Comparison of ENCODE assay signal across 15 mouse cellular contexts in the genomic region with DNA sequence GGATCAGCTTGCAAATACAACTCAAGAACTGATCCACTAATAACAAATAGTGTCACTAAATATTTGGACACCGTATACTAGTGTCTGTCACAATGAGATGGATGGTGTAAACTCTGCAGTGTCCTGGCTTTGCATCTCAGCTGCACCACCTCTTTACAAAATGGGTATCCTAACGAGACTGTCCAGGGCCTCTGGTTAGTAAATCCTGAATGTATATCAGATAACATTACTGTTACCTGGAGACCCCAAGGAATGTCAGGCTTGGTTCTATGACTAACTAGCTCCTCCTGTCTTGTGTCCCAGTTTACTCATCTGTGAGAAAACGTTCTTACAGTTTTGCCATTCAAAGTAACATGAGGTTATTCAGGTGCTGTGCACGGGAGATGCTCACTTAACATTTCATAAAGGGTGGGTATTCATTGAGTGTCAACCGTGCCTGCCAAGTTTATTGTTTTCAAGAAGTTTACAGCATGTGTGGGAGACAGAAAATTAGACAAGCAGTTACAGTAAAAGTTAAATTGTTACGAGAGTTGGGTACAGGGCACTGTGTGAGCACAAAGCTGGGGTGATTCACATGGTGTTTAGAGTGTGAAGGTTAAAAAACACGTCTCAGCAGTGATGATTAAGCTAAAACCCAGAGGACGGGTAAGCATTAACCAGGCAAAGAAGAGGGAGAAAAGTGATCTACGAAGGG.
DNase-seq lines count a peak whose midpoint lies in the region; ATAC-seq and TF ChIP-seq lines count a peak whose summit lies in the region.
"Had no signal": no experiment of that assay in that cellular context is flagged by ENCODE, and none has a peak within 500 bp of the region (broad histone marks: within the 10 kb centered on the region; RNA-seq: fewer than 3 reads in every experiment).

No protein-coding gene starts in this region.

- no peak overlapping the region for H3K9ac ChIP-seq in liver, adult 2 months (ENCODE audit: low read depth, low read length)
- no peak overlapping the region for H3K9ac ChIP-seq in liver, embryonic 11.5 days (ENCODE audit: low read depth, low read length)
- no peak overlapping the region for H3K9ac ChIP-seq in kidney, postnatal 0 days (ENCODE audit: low read depth, low read length)
- no peak overlapping the region for H3K9ac ChIP-seq in stomach, postnatal 0 days (ENCODE audit: low read length)
- H3K9ac ChIP-seq in midbrain, postnatal 0 days (replicated peaks; ENCODE audit: low read length, poor library complexity, severe bottlenecking), result no peak overlapping the region
- H3K9ac ChIP-seq: forebrain, postnatal 0 days had no signal

- no peak for TF ChIP-seq EP300 in stomach, postnatal 0 days (optimal IDR thresholded peaks at IDR 0.05)

- H3K4me2 ChIP-seq in liver, embryonic 11.5 days, result no peak overlapping the region
- H3K4me2 ChIP-seq in kidney, postnatal 0 days (ENCODE audit: low read length), result no peak overlapping the region
- H3K4me2 ChIP-seq in stomach, postnatal 0 days (replicated peaks; ENCODE audit: low read depth), result no peak overlapping the region
- no peak overlapping the region for H3K4me2 ChIP-seq in midbrain, postnatal 0 days (ENCODE audit: low read depth, low read length, poor library complexity, severe bottlenecking)

- no peak for ATAC-seq in liver, embryonic 11.5 days (replicated peaks; ENCODE audit: low FRiP score)
- ATAC-seq in kidney, postnatal 0 days (replicated peaks; ENCODE audit: low FRiP score, low read depth), result peak; percentile 92
- no peak for ATAC-seq in stomach, postnatal 0 days (ENCODE audit: low FRiP score, low TSS enrichment)
- ATAC-seq in midbrain, postnatal 0 days (ENCODE audit: low FRiP score), result no peak
- ATAC-seq: forebrain, postnatal 0 days; lung, postnatal 0 days; midbrain, embryonic 16.5 days had no signal

- peak; percentile 36 for DNase-seq in liver, adult 2 months (ENCODE audit: extremely low read depth, low read depth, low spot score)
- DNase-seq in liver, embryonic 11.5 days (ENCODE audit: low spot score), result no peak
- DNase-seq in kidney, adult 11 months, result peak; percentile 83
- peak; percentile 58 for DNase-seq in kidney, postnatal 0 days (ENCODE audit: low spot score)
- no peak for DNase-seq in stomach, postnatal 0 days (ENCODE audit: low spot score)
- DNase-seq in thymus, postnatal 0 days (ENCODE audit: low spot score), result no peak
- DNase-seq in ovary, postnatal 10 days (ENCODE audit: low spot score), result no peak
- DNase-seq in midbrain, postnatal 0 days (ENCODE audit: low spot score), result no peak
- DNase-seq: adrenal gland, postnatal 10 days; cerebellum, adult 11-12 months; cerebellum, postnatal 25 days; forebrain, postnatal 0 days; heart, adult 2 months had no signal

- H3K4me1 ChIP-seq in liver, adult 2 months (ENCODE audit: control insufficient read depth, insufficient read depth, low read length), result peaks cover 2% of the 10 kb centered on the region; the same call in 1 of the 2 replicates
- no peaks in the 10 kb centered on the region for H3K4me1 ChIP-seq in liver, embryonic 11.5 days (replicated peaks; ENCODE audit: control insufficient read depth, insufficient read depth, low read length)
- H3K4me1 ChIP-seq in kidney, postnatal 0 days (replicated peaks; ENCODE audit: insufficient read depth, low read length), result peaks cover 13% of the 10 kb centered on the region; the same call in 1 of the 2 replicates
- H3K4me1 ChIP-seq in stomach, postnatal 0 days (replicated peaks; ENCODE audit: control insufficient read depth, insufficient read depth), result peaks cover 6% of the 10 kb centered on the region; the same call in 1 of the 2 replicates
- H3K4me1 ChIP-seq in midbrain, postnatal 0 days (ENCODE audit: insufficient read depth, low read length), result no peaks in the 10 kb centered on the region

- no peak overlapping the region for H3K4me3 ChIP-seq in liver, adult 2 months (ENCODE audit: insufficient read depth, low read depth, low read length)
- H3K4me3 ChIP-seq in liver, embryonic 11.5 days (ENCODE audit: low read depth, low read length), result no peak overlapping the region
- H3K4me3 ChIP-seq in kidney, postnatal 0 days (replicated peaks; ENCODE audit: low read depth, low read length), result no peak overlapping the region
- H3K4me3 ChIP-seq in stomach, postnatal 0 days (ENCODE audit: low read depth, low read length), result no peak overlapping the region
- H3K4me3 ChIP-seq in midbrain, postnatal 0 days (ENCODE audit: low read depth, low read length), result no peak overlapping the region
- H3K4me3 ChIP-seq: heart, adult 2 months had no signal

- no peaks in the 10 kb centered on the region for H3K9me3 ChIP-seq in liver, embryonic 11.5 days (ENCODE audit: control insufficient read depth, low read length)
- no peaks in the 10 kb centered on the region for H3K9me3 ChIP-seq in kidney, postnatal 0 days (replicated peaks; ENCODE audit: low read length)
- H3K9me3 ChIP-seq in stomach, postnatal 0 days (ENCODE audit: control insufficient read depth, low read length), result no peaks in the 10 kb centered on the region
- H3K9me3 ChIP-seq in midbrain, postnatal 0 days (ENCODE audit: low read length), result no peaks in the 10 kb centered on the region

- WGBS in liver, adult 2 months, result 26% methylated on average over 9 of the region's 9 CpGs
- WGBS in liver, embryonic 11.5 days, result 61% methylated on average over 9 of the region's 9 CpGs
- 24% methylated on average over 9 of the region's 9 CpGs for WGBS in kidney, postnatal 0 days
- 34% methylated on average over 9 of the region's 9 CpGs for WGBS in stomach, postnatal 0 days
- 66% methylated on average over 9 of the region's 9 CpGs for WGBS in midbrain, postnatal 0 days

- H3K36me3 ChIP-seq in liver, adult 2 months (ENCODE audit: control insufficient read depth, insufficient read depth, low read length), result no peaks in the 10 kb centered on the region
- H3K36me3 ChIP-seq in liver, embryonic 11.5 days (ENCODE audit: control insufficient read depth, insufficient read depth, low read length), result no peaks in the 10 kb centered on the region
- no peaks in the 10 kb centered on the region for H3K36me3 ChIP-seq in kidney, postnatal 0 days (ENCODE audit: insufficient read depth, low read length)
- no peaks in the 10 kb centered on the region for H3K36me3 ChIP-seq in stomach, postnatal 0 days (ENCODE audit: control insufficient read depth, insufficient read depth, low read length)
- no peaks in the 10 kb centered on the region for H3K36me3 ChIP-seq in midbrain, postnatal 0 days (ENCODE audit: insufficient read depth, low read length)

- no peaks in the 10 kb centered on the region for H3K79me2 ChIP-seq in liver, adult 2 months (ENCODE audit: control insufficient read depth, insufficient read depth, low read length)

- no peak for TF ChIP-seq POLR2A in liver, adult 2 months (IDR thresholded peaks at IDR 0.05; ENCODE audit: extremely low read depth, insufficient read depth, low read length)

- H3K27me3 ChIP-seq in liver, adult 2 months (ENCODE audit: control insufficient read depth, insufficient read depth, low read length), result peaks cover 2% of the 10 kb centered on the region; the same call in 1 of the 2 replicates
- no peaks in the 10 kb centered on the region for H3K27me3 ChIP-seq in liver, embryonic 11.5 days (replicated peaks; ENCODE audit: control insufficient read depth, insufficient read depth, low read length)
- no peaks in the 10 kb centered on the region for H3K27me3 ChIP-seq in kidney, postnatal 0 days (ENCODE audit: insufficient read depth, low read length)
- H3K27me3 ChIP-seq in stomach, postnatal 0 days (ENCODE audit: control insufficient read depth, insufficient read depth, low read length), result no peaks in the 10 kb centered on the region
- no peaks in the 10 kb centered on the region for H3K27me3 ChIP-seq in midbrain, postnatal 0 days (ENCODE audit: insufficient read depth, low read length)

- no peak for TF ChIP-seq CTCF in liver, adult 2 months (IDR thresholded peaks at IDR 0.05; ENCODE audit: low read depth, low read length)
- peak; percentile 21; the same call in 1 of the 2 replicates for TF ChIP-seq CTCF in kidney, postnatal 0 days (IDR thresholded peaks at IDR 0.05; ENCODE audit: low read depth)
- no peak for TF ChIP-seq CTCF in stomach, postnatal 0 days (IDR thresholded peaks at IDR 0.05; ENCODE audit: low read depth)
- no peak for TF ChIP-seq CTCF in midbrain, postnatal 0 days (IDR thresholded peaks at IDR 0.05)

- H3K27ac ChIP-seq in liver, adult 2 months (replicated peaks; ENCODE audit: insufficient read depth, low read depth, low read length), result no peak overlapping the region
- H3K27ac ChIP-seq in liver, embryonic 11.5 days (ENCODE audit: low read depth, low read length), result no peak overlapping the region
- peak overlapping the region; percentile 66 for H3K27ac ChIP-seq in kidney, postnatal 0 days
- peak overlapping the region; percentile 40; the same call in 1 of the 2 replicates for H3K27ac ChIP-seq in stomach, postnatal 0 days (replicated peaks)
- no peak overlapping the region for H3K27ac ChIP-seq in midbrain, postnatal 0 days (ENCODE audit: low read depth, low read length)
- H3K27ac ChIP-seq: heart, adult 2 months had no signal

Comparison
In these comparisons a context has a peak if more than half of its experiments do, and no peak if none do; other contexts are left out.
1. DNase-seq: peak in liver, adult 2 months (single experiment), kidney, adult 11 months (single experiment) and kidney, postnatal 0 days (single experiment); none in liver, embryonic 11.5 days (single experiment), stomach, postnatal 0 days (single experiment), thymus, postnatal 0 days (single experiment), ovary, postnatal 10 days (single experiment) and midbrain, postnatal 0 days (single experiment).
2. H3K27ac ChIP-seq: peak in kidney, postnatal 0 days (single experiment) and stomach, postnatal 0 days (single experiment); none in liver, adult 2 months (single experiment), liver, embryonic 11.5 days (single experiment) and midbrain, postnatal 0 days (single experiment).